Mouse (Mus musculus) heart, embryonic 13.5 days (tissue): Measurements from ENCODE around the gene Fcgr1. TPM values are rescaled to one million over a fixed set of nuclear protein-coding genes. Genes with fewer than 3 reads are reported as not detected.
A peak's percentile ranks its signal among the peaks of the same experiment; 100 is the strongest.
"Not testable (repeated sequence)": the region's sequence is repeated elsewhere in the genome, so short reads cannot be mapped to it uniquely, and the experiment has no call there.

Source experiments
- ATAC-seq: fragments of 200-750 bp; cut with Nextera tagmentation; 2 replicates; pipeline ENCODE4 v1.8.0; 2017; ENCODE audit warnings: moderate TSS enrichment; ENCODE audit not compliant: insufficient number of reproducible peaks, low FRiP score, low TSS enrichment; ENCODE audit errors: extremely low read depth
- H3K27ac ChIP-seq: fragments of 300-500 bp; sonication (generic); replicated peaks from 2 replicates; pipeline ENCODE4 v1.5.1; 2015; ENCODE audit warnings: moderate library complexity, mild to moderate bottlenecking, inconsistent platforms
- H3K27me3 ChIP-seq: fragments of 300-500 bp; sonication (generic); replicated peaks from 2 replicates; pipeline ENCODE4 v1.6.1; 2015; ENCODE audit warnings: mild to moderate bottlenecking, inconsistent platforms
- H3K36me3 ChIP-seq: fragments of 300-500 bp; sonication (generic); 2 replicates; pipeline ENCODE4 v1.6.1; 2015; ENCODE audit warnings: mild to moderate bottlenecking, inconsistent platforms
- H3K4me1 ChIP-seq: fragments of 300-500 bp; sonication (generic); 2 replicates; pipeline ENCODE4 v1.6.1; 2015; ENCODE audit warnings: inconsistent platforms
- H3K4me2 ChIP-seq: fragments of 300-500 bp; sonication (generic); 2 replicates; pipeline ENCODE4 v1.6.1; 2015; ENCODE audit warnings: inconsistent platforms, mild to moderate bottlenecking, moderate library complexity
- H3K4me3 ChIP-seq: fragments of 300-500 bp; sonication (generic); 2 replicates; pipeline ENCODE4 v1.5.1; 2015; ENCODE audit warnings: moderate library complexity, mild to moderate bottlenecking, inconsistent platforms
- H3K9ac ChIP-seq: fragments of 300-500 bp; sonication (generic); 2 replicates; pipeline ENCODE4 v1.6.1; 2015; ENCODE audit warnings: inconsistent platforms, mild to moderate bottlenecking, moderate library complexity
- H3K9me3 ChIP-seq: fragments of 300-500 bp; sonication (generic); 2 replicates; pipeline ENCODE4 v1.6.1; 2016; ENCODE audit warnings: inconsistent platforms
- WGBS: fragments of 180-500 bp; shearing (Covaris S2); methylation state at CpG from one replicate; pipeline ENCODE4 v1.1.7; 2015; ENCODE audit warnings: mixed read lengths; 5-methylcytosine and 5-hydroxymethylcytosine counted together
- polyA plus RNA-seq: library from polyadenylated mRNA; unstranded; fragments of >200 nt; fragmentation: Nextera tagmentation; extraction: Ambion mirVana; gene quantifications from 2 replicates; pipeline ENCODE4 v1.2.1, GENCODE M21; 2015

Fcgr1 gene
- polyA plus RNA-seq, result 1.3 and 1.5 TPM in 2 replicates

DNA sequence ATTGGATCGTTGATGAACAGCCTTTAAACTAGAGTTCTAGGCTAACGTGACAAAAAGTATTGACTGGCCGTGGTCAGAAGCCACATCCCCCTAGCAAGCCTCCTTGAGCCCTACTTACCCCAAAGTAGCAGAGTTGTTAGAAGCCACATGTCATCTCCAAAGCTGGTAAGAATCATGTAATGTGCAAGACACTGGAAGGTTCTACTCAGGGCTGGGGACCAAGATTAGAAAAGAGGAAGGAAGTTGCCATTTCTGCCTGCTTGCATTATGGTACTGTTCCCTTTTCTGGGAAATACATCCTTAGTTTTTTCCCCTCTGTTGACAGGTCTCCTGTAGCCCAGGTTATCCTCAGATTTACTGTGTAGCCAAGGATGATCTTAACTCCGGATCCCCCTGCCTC, at the start of gene Fcgr1:
Gene Fcgr1, minus strand, starts transcription at position 183 of the 400 bp plus-strand sequence.
- ATAC-seq, result no peak
- WGBS, result 78% methylated on average over 4 of the region's 4 CpGs
- H3K4me2 ChIP-seq, result no peak within 1 kb of the TSS
- H3K36me3 ChIP-seq, result no peaks in the 10 kb centered on the region
- H3K9ac ChIP-seq, result no peak within 1 kb of the TSS
- H3K4me1 ChIP-seq, result no peaks in the 10 kb centered on the region
- no peak within 1 kb of the TSS for H3K4me3 ChIP-seq
- peaks cover 18% of the 10 kb centered on the region for H3K27me3 ChIP-seq
- no peak within 1 kb of the TSS for H3K27ac ChIP-seq
- no peaks in the 10 kb centered on the region for H3K9me3 ChIP-seq

DNA sequence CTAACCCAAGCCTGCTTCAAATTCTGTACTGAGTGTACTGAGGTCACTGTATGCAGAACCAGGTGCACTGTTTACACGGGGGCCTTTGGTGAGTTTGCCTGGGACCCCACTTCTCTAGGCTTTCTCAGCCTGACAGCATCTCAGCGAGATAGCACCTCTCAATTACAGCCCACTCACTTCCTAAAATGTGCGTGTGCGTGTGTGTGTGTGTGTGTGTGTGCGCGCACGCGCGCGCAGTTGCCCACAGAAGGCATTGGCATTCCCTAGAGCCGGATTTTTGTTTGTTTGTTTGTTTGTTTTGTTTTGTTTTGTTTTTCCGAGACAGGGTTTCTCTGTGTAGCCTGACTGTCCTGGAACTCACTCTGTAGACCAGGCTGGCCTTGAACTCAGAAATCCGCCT, 48.9 kb upstream of the Fcgr1 start:
- not testable (repeated sequence) for H3K9me3 ChIP-seq
- H3K27me3 ChIP-seq, result peaks cover 69% of the 10 kb centered on the region

DNA sequence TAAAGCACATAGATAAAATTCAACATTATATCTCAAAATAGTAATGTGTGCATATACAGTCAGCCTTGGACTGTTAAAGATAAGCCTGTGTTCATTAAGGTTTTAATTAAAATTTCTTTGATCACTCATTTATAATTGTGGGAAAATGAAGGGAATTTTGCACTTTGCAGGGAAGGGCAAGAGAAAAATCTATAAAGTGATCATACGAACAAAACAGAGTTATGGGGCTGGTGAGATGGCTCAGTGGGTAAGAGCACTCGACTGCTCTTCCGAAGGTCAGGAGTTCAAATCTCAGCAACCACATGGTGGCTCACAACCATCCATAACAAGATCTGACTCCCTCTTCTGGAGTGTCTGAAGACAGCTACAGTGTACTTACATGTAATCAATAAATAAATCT, 48.3 kb upstream of the Fcgr1 start:
- peaks cover 75% of the 10 kb centered on the region for H3K27me3 ChIP-seq
- not testable (repeated sequence) for H3K4me3 ChIP-seq, H3K9ac ChIP-seq, H3K4me1 ChIP-seq, H3K36me3 ChIP-seq, ATAC-seq, H3K9me3 ChIP-seq, H3K4me2 ChIP-seq, H3K27ac ChIP-seq
- 57% methylated on average over 3 of the region's 3 CpGs for WGBS

More for the DNA sequence above, 48.9 kb upstream of the Fcgr1 start:
- not testable (repeated sequence) for H3K36me3 ChIP-seq, ATAC-seq, H3K9ac ChIP-seq, H3K4me2 ChIP-seq, H3K4me1 ChIP-seq, H3K4me3 ChIP-seq, H3K27ac ChIP-seq
- 53% methylated on average over 13 of the region's 13 CpGs for WGBS

DNA sequence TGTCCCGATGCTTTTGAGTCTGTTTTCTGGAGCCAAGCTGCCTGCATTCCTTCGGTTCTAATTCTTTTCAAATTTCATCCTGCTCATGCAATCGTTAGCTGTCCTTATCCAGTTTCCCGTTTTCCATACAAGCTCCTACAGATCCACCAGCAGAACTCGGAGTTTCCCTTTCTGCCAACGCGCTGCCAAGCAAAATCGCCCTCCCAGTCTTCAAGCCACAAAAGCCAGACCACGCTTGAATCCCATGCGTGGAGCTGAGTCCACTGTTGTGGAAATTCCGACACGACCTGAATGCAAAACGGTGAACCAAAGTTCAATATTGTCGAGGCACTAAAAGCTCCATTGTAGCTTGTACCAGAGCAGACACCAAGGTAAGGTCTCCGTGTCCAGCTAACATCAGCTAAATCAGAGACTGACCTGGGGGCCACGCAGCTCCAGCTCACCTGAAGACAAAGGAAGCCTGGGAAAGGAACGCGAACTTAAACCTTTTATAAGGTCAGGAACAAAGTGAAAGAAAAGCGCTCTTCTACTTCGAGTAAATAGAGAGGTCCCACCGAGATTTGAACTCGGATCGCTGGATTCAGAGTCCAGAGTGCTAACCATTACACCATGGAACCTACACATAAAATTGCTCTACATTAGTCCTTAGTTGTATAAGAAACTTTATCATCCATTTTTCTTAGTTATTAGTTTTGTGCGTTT, 47.0 kb upstream of the Fcgr1 start:
- Histone ChIP-seq H3K36me3 (no peaks in the 10 kb centered on the region), H3K4me3 (peak overlapping the region; percentile 32), H3K4me1 (0 out of 2 replicates have a peak, but pooled peaks cover 4% of the 10 kb centered on the region), H3K9ac (no peak overlapping the region), H3K27me3 (peaks cover 88% of the 10 kb centered on the region), H3K4me2 (peak overlapping the region; percentile 48), H3K27ac (no peak overlapping the region), H3K9me3 (no peaks in the 10 kb centered on the region)
- WGBS, result 3% methylated on average over 24 of the region's 24 CpGs
- no peak for ATAC-seq

DNA sequence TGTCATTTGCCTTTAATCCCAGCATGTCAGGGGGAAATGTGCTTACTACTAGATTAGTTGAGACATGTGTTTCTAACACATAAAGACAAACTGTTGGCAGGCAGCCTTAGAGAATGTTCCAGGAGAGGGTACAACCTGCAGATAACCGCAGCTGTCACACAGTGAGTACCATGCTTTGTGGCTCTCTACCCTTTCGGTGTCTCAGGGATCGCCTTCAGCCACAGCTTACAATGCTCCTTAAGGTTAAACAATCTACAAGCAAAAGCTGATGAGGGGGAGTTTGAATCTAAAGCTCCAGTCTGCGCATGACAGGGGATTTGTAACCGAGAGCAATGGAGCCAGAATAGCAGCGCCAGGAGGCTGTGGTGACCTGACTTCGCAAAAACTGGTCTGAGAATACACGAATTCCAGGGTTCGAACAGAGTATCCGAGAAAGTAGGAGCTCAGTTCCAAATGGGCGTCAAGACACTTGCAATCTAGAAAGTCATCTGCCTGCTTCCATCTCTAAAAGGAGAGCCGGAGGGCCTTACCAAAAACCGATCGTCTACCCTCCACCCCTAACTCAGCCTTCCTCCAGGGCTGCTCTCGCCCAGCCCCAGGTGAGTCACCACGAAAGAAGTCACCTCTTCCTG, 45.2 kb upstream of the Fcgr1 start:
- no peak overlapping the region for H3K4me3 ChIP-seq
- H3K36me3 ChIP-seq, result no peaks in the 10 kb centered on the region
- peaks cover 89% of the 10 kb centered on the region for H3K27me3 ChIP-seq
- no peaks in the 10 kb centered on the region for H3K9me3 ChIP-seq
- H3K9ac ChIP-seq, result no peak overlapping the region
- peaks cover 10% of the 10 kb centered on the region; the same call in 1 of the 2 replicates for H3K4me1 ChIP-seq
- no peak for ATAC-seq
- WGBS, result 37% methylated on average over 16 of the region's 16 CpGs
- H3K4me2 ChIP-seq, result no peak overlapping the region
- H3K27ac ChIP-seq, result no peak overlapping the region

DNA sequence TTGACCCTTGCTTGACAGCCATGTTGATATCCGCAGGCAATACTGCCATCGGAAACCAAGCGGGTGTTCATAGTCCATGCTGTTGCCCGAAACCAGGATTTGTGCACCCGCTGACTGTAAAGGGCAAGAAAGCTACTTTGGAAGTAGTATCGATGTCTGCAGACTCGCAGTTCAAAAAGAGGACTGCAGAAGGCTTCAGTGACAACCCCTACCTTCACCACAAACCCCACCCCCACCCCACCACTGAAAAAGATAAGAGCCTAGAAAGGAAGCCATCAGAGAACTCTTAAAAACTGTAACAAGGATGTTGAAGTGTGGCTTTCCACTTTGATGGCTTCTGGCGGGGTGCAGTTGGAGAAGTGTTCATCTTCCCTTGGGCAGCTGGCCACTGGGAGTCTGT, 44.3 kb upstream of the Fcgr1 start:
- Histone ChIP-seq H3K27me3 (peaks cover 92% of the 10 kb centered on the region), H3K9me3 (no peaks in the 10 kb centered on the region), H3K4me3 (no peak overlapping the region), H3K4me2 (no peak overlapping the region), H3K9ac (no peak overlapping the region), H3K36me3 (no peaks in the 10 kb centered on the region), H3K4me1 (peaks cover 20% of the 10 kb centered on the region), H3K27ac (no peak overlapping the region)
- 81% methylated on average over 8 of the region's 8 CpGs for WGBS
- no peak for ATAC-seq

DNA sequence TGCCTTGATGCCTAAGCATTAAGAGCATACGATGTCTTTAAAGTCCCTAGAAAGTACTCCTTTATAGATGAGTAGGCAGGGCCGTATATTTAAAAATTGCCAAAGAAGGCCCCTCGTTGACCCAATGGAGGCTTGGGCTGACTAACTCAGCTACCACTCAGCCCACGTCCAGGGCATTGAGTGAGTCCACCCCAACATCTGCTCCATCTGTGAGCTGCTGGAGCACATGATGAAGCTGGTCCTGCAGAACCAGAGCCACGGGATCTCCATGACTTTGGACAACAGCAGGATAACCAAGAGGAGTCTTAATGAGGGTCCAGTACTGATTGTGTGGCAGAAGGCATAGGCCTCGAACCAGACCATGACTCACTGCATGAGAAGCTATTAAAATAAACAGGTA, 43.5 kb upstream of the Fcgr1 start:
- Histone ChIP-seq H3K9ac (no peak overlapping the region), H3K36me3 (no peaks in the 10 kb centered on the region), H3K27me3 (peaks cover 93% of the 10 kb centered on the region), H3K27ac (no peak overlapping the region), H3K4me3 (no peak overlapping the region), H3K9me3 (no peaks in the 10 kb centered on the region), H3K4me2 (no peak overlapping the region), H3K4me1 (peaks cover 26% of the 10 kb centered on the region)
- no peak for ATAC-seq
- WGBS, result 82% methylated on average over 6 of the region's 6 CpGs

DNA sequence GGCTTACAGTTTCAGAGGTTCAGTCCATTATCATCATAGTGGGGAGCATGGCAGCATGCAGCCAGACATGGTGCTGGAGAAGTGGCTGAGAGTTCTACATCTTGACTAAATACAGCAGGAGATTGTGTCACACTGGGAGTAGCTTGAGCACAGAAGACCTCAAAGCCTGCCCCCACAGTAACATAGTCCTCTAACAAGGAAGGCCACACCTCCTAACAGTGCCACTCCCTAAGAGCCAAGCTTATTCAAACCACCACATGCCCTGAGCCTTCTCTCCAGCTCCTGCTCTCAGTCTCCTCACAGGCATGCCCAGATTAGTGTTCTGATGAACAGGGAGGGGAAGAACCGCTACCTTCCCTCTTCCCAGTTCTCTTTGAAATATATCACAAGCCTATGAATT, 42.9 kb upstream of the Fcgr1 start:
- no peaks in the 10 kb centered on the region for H3K36me3 ChIP-seq

DNA sequence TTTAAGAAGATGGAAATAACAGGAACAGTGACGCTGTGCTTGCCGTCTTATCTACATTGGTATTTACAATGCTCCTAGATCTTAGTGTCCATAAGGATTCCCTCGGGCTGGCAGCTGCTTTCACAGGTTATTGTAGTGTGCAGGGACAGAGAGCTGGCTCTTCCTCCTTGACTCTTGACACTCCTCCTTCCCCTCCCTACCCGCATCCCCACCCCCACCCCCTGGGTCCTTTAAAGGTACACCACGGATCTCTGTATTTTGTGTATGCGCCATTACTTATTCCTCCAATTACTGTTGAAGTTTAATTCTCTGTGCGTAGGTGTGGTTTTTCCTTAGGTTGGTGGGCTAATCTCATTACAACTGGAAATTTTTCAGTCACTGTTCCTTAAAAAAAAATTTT, 41.8 kb upstream of the Fcgr1 start:
- Histone ChIP-seq H3K9ac (no peak overlapping the region), H3K36me3 (no peaks in the 10 kb centered on the region), H3K4me3 (no peak overlapping the region), H3K27me3 (peaks cover 92% of the 10 kb centered on the region), H3K27ac (no peak overlapping the region), H3K9me3 (no peaks in the 10 kb centered on the region), H3K4me2 (no peak overlapping the region), H3K4me1 (peaks cover 27% of the 10 kb centered on the region)
- no peak for ATAC-seq
- WGBS, result 20% methylated on average over 7 of the region's 7 CpGs

More for the DNA sequence above, 42.9 kb upstream of the Fcgr1 start:
- H3K27ac ChIP-seq, result no peak overlapping the region
- H3K27me3 ChIP-seq, result peaks cover 93% of the 10 kb centered on the region
- H3K4me3 ChIP-seq, result no peak overlapping the region
- no peak for ATAC-seq
- no peaks in the 10 kb centered on the region for H3K9me3 ChIP-seq
- no peak overlapping the region for H3K9ac ChIP-seq
- 81% methylated on average over 1 of the region's 1 CpGs for WGBS
- H3K4me1 ChIP-seq, result peaks cover 29% of the 10 kb centered on the region
- H3K4me2 ChIP-seq, result no peak overlapping the region

DNA sequence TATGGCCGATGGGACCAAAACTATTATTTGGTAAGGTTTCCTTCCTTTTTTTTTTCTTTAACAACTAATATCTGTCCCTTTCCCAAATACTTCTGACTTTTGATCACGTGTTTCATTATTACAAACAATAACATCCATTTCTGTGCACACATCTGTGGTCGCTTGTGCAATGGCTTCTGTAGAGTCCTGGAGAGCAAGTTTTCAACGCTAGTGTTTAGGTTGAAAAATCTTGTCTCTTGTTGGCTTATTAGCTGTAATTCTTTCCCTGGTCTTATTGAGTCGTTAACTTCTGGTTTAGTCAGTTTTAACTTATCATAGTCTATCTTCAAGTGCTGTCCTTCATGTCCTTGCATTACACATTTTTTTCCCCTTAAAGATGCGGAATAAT, 41.4 kb upstream of the Fcgr1 start:
- H3K4me1 ChIP-seq, result peaks cover 25% of the 10 kb centered on the region
- H3K4me2 ChIP-seq, result no peak overlapping the region
- no peak overlapping the region for H3K9ac ChIP-seq
- no peaks in the 10 kb centered on the region for H3K36me3 ChIP-seq
- no peaks in the 10 kb centered on the region for H3K9me3 ChIP-seq
- H3K27me3 ChIP-seq, result peaks cover 93% of the 10 kb centered on the region
- ATAC-seq, result no peak
- WGBS, result 57% methylated on average over 6 of the region's 6 CpGs
- H3K27ac ChIP-seq, result no peak overlapping the region
- no peak overlapping the region for H3K4me3 ChIP-seq

DNA sequence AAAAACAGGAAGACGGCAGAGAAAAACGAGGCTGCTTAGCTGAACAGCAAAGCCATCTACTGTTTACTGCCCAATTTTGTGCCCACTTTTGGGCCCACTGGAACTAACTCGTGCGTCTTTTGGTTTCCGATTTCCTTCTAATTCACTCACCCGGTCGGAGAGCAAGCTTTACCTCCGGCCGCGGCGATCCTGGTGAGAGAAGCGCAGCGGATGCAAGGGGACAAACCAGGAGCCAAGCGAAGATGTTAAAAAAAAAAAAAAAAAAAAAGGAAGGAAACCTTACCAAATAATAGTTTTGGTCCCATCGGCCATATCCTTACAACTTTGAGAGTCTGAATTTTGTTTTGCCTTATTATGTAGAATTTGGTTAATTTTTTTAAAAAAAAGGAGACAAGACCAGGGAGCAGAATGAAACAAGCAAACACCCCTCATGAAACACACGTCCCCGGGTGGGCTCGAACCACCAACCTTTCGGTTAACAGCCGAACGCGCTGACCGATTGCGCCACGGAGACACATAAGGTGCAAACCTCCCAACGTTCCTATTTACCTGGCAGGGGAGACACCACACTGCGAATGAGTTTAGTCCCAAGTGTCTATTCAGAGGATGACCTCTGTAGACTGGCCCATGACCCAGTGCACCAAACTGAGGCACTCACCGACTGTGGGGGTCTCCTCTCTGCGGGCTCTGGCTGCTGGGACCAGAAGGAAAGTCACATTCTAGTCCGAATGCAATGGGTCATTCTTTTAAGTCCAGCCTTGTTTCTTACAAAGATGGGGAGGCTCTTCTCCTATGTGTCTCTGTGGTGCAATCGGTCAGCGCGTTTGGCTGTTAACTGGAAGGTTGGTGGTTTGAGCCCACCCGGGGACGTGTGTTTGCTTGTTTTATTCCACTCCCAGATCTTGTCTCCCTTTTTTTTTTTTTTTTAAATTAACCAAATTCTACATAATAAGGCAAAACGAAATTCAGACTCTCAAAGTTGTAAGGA, 40.7 kb upstream of the Fcgr1 start:
- Histone ChIP-seq H3K9me3 (no peaks in the 10 kb centered on the region), H3K4me2 (peak overlapping the region; percentile 76), H3K27ac (no peak overlapping the region), H3K36me3 (no peaks in the 10 kb centered on the region), H3K4me1 (peaks cover 25% of the 10 kb centered on the region), H3K4me3 (peak overlapping the region; percentile 52), H3K9ac (peak overlapping the region; percentile 61; the same call in 1 of the 2 replicates), H3K27me3 (peaks cover 96% of the 10 kb centered on the region)
- WGBS, result 5% methylated on average over 36 of the region's 36 CpGs
- ATAC-seq, result no peak
